Mouse (Mus musculus): Measurements from ENCODE around the gene Olfr734.
A peak's percentile ranks its signal among the peaks of the same experiment; 100 is the strongest.

Olfr734 gene

GRCm38 (mm10) chr14:50326661-50327060 is at the start of gene Olfr734:
Gene Olfr734 (minus strand): TSS chr14:50326761.
- no peak for DNase-seq

GRCm38 (mm10) chr14:50363561-50363960 is 37.0 kb upstream of the Olfr734 start:
- DNase-seq, result no peak

- DNase-seq, result no peak
These were observed 33.9 kb upstream of the Olfr734 start for GRCm38 (mm10) chr14:50360480-50360879.

GRCm38 (mm10) chr14:50357593-50357992 is 31.0 kb upstream of the Olfr734 start, which contains the start of gene Tlr11:
Gene Tlr11 (plus strand): TSS chr14:50357914.
- no peak for DNase-seq

- no peak for DNase-seq
These were observed 30.2 kb upstream of the Olfr734 start for GRCm38 (mm10) chr14:50356725-50357124.

GRCm38 (mm10) chr14:50352438-50352837 is 25.9 kb upstream of the Olfr734 start:
- DNase-seq, result peak; percentile 14

GRCm38 (mm10) chr14:50348796-50349195 is 22.2 kb upstream of the Olfr734 start, which contains the start of gene Olfr735:
Gene Olfr735 (minus strand): TSS chr14:50348872.
- DNase-seq, result no peak

GRCm38 (mm10) chr14:50301422-50301821 is 25.1 kb downstream of the Olfr734 start, which contains the start of gene Olfr733:
Gene Olfr733 (minus strand): TSS chr14:50301522.
- no peak for DNase-seq

- no peak for DNase-seq
These were observed 42.5 kb downstream of the Olfr734 start, which contains the start of gene Olfr732 for GRCm38 (mm10) chr14:50284106-50284505. Gene Olfr732 (minus strand): TSS chr14:50284206.

All from retina, postnatal 1 day (tissue).